Mouse (Mus musculus) lung, embryonic 16.5 days (tissue): Measurements from ENCODE around the gene Acsl5. TPM values are rescaled to one million over a fixed set of nuclear protein-coding genes. Genes with fewer than 3 reads are reported as not detected.

Source experiments
- ATAC-seq: fragments of 200-750 bp; cut with Nextera tagmentation; 2 replicates; pipeline ENCODE4 v1.8.0; 2017; ENCODE audit warnings: low read depth, mild to moderate bottlenecking, moderate library complexity
- H3K27ac ChIP-seq: fragments of 300-500 bp; sonication (generic); 2 replicates; pipeline ENCODE4 v1.5.1; 2014; ENCODE audit warnings: mild to moderate bottlenecking, control low read depth, low read length
- H3K27me3 ChIP-seq: fragments of 300-500 bp; sonication (generic); 2 replicates; pipeline ENCODE4 v1.6.1; 2014; ENCODE audit warnings: low read depth, low read length, mixed read lengths; ENCODE audit not compliant: control insufficient read depth, insufficient read depth
- H3K36me3 ChIP-seq: fragments of 300-500 bp; sonication (generic); 2 replicates; pipeline ENCODE4 v1.6.1; 2014; ENCODE audit warnings: low read length; ENCODE audit not compliant: control insufficient read depth, insufficient read depth
- H3K4me1 ChIP-seq: fragments of 300-500 bp; sonication (generic); replicated peaks from 2 replicates; pipeline ENCODE4 v1.6.1; 2014; ENCODE audit warnings: low read length, mixed read lengths; ENCODE audit not compliant: control insufficient read depth, insufficient read depth
- H3K4me2 ChIP-seq: fragments of 300-500 bp; sonication (generic); 2 replicates; pipeline ENCODE4 v1.6.1; 2014; ENCODE audit warnings: low read depth, low read length, control low read depth
- H3K4me3 ChIP-seq: fragments of 300-500 bp; sonication (generic); 2 replicates; pipeline ENCODE4 v1.5.1; 2014; ENCODE audit warnings: mild to moderate bottlenecking, low read length, control low read depth
- H3K9ac ChIP-seq: fragments of 300-500 bp; sonication (generic); 2 replicates; pipeline ENCODE4 v1.6.1; 2014; ENCODE audit warnings: low read length, control low read depth
- H3K9me3 ChIP-seq: fragments of 300-500 bp; sonication (generic); 2 replicates; pipeline ENCODE4 v1.6.1; 2016; ENCODE audit warnings: low read length; ENCODE audit not compliant: control insufficient read depth
- WGBS: fragments of 180-500 bp; shearing (Covaris S2); extraction: QIAGEN DNeasy Blood & Tissue Kit; methylation state at CpG from one replicate; pipeline ENCODE4 v1.1.7; 2014; 5-methylcytosine and 5-hydroxymethylcytosine counted together
- polyA plus RNA-seq: library from polyadenylated mRNA; unstranded; fragments of >200 nt; fragmentation: Nextera tagmentation; extraction: Ambion mirVana; gene quantifications from 2 replicates; pipeline ENCODE4 v1.2.1, GENCODE M21; 2015

Acsl5 gene
- polyA plus RNA-seq, 1 experiment from 2014 or later = 86.3 TPM

DNA sequence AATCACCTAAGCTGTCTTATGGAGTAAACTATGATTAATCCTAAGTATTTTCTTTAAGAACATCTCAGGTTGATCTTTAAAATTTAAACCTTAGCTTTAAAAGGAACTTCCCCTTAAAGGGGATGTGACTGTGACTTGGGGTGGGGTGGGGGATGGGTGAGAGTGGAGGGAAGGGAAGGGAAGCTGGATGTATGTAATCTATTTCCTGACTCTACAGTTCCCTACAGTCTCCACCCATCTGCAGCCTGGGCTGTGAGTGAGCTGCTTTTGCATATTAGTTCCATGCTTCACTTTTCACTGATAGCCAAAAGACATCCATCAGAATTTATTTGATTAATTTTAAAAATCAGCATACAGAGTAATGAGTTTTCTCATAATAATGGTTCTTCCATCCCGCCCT lies 47.6 kb downstream of the Acsl5 start:
- no peak overlapping the region for H3K4me3 ChIP-seq
- WGBS = 79% methylated on average over 1 of the region's 1 CpGs
- no peak for ATAC-seq
- H3K4me2 ChIP-seq = no peak overlapping the region
- H3K9me3 ChIP-seq = no peaks in the 10 kb centered on the region
- no peak overlapping the region for H3K9ac ChIP-seq
- H3K27me3 ChIP-seq = no peaks in the 10 kb centered on the region
- peaks cover 38% of the 10 kb centered on the region for H3K36me3 ChIP-seq
- no peak overlapping the region for H3K27ac ChIP-seq
- no peaks in the 10 kb centered on the region for H3K4me1 ChIP-seq

- Histone ChIP-seq H3K9me3 (no peaks in the 10 kb centered on the region), H3K4me2 (no peak overlapping the region), H3K4me3 (no peak overlapping the region), H3K4me1 (no peaks in the 10 kb centered on the region), H3K36me3 (peaks cover 38% of the 10 kb centered on the region), H3K9ac (no peak overlapping the region), H3K27me3 (no peaks in the 10 kb centered on the region), H3K27ac (no peak overlapping the region)
- 64% methylated on average over 3 of the region's 3 CpGs for WGBS
- ATAC-seq = no peak
Observed at GRCm38 (mm10) chr19:55300525-55300924, 48.8 kb downstream of the Acsl5 start.

- Histone ChIP-seq H3K4me2 (no peak overlapping the region), H3K27me3 (no peaks in the 10 kb centered on the region), H3K4me3 (no peak overlapping the region), H3K9me3 (no peaks in the 10 kb centered on the region), H3K27ac (no peak overlapping the region), H3K4me1 (no peaks in the 10 kb centered on the region), H3K9ac (no peak overlapping the region), H3K36me3 (peaks cover 27% of the 10 kb centered on the region)
- no peak for ATAC-seq
Observed at GRCm38 (mm10) chr19:55305024-55305423, 53.3 kb downstream of the Acsl5 start.

GRCm38 (mm10) chr19:55311874-55312273 lies 60.1 kb downstream of the Acsl5 start:
- Histone ChIP-seq H3K36me3 (peaks cover 20% of the 10 kb centered on the region), H3K27ac (no peak overlapping the region), H3K4me2 (no peak overlapping the region), H3K9ac (no peak overlapping the region), H3K4me1 (peaks cover 11% of the 10 kb centered on the region), H3K27me3 (no peaks in the 10 kb centered on the region), H3K4me3 (no peak overlapping the region), H3K9me3 (no peaks in the 10 kb centered on the region)
- no peak for ATAC-seq
- 83% methylated on average over 8 of the region's 8 CpGs for WGBS

- WGBS = 98% methylated on average over 2 of the region's 2 CpGs
- H3K9ac ChIP-seq = no peak overlapping the region
- no peaks in the 10 kb centered on the region for H3K9me3 ChIP-seq
- peaks cover 14% of the 10 kb centered on the region for H3K4me1 ChIP-seq
- ATAC-seq = no peak
- no peak overlapping the region for H3K27ac ChIP-seq
- no peak overlapping the region for H3K4me2 ChIP-seq
- no peak overlapping the region for H3K4me3 ChIP-seq
- H3K27me3 ChIP-seq = no peaks in the 10 kb centered on the region
- H3K36me3 ChIP-seq = peaks cover 20% of the 10 kb centered on the region
Observed at GRCm38 (mm10) chr19:55313649-55314048, 61.9 kb downstream of the Acsl5 start.

- peak within 1 kb of the TSS; percentile 89 for H3K4me2 ChIP-seq
- H3K27ac ChIP-seq = peak within 1 kb of the TSS; percentile 91
- peak within 1 kb of the TSS; percentile 94 for H3K4me3 ChIP-seq
- H3K9ac ChIP-seq = peak within 1 kb of the TSS; percentile 92
- H3K4me1 ChIP-seq = peaks cover 14% of the 10 kb centered on the region
- peaks cover 8% of the 10 kb centered on the region for H3K36me3 ChIP-seq
- under 1% methylated on average over 60 of the region's 60 CpGs for WGBS
- H3K27me3 ChIP-seq = no peaks in the 10 kb centered on the region
- no peaks in the 10 kb centered on the region for H3K9me3 ChIP-seq
- peak; percentile 83 for ATAC-seq
Observed at GRCm38 (mm10) chr19:55315452-55316108, 63.8 kb downstream of the Acsl5 start, which contains the start of gene Zdhhc6. TSS of gene Zdhhc6 (minus strand) at chr19:55316032.

GRCm38 (mm10) chr19:55316109-55316714 lies 64.5 kb downstream of the Acsl5 start, which contains the start of gene Vti1a:
TSS of gene Vti1a (plus strand) at chr19:55316295.
- peak within 1 kb of the TSS; percentile 89 for H3K4me2 ChIP-seq
- H3K27ac ChIP-seq = peak within 1 kb of the TSS; percentile 91
- H3K27me3 ChIP-seq = no peaks in the 10 kb centered on the region
- peak within 1 kb of the TSS; percentile 92 for H3K9ac ChIP-seq
- under 1% methylated on average over 48 of the region's 48 CpGs for WGBS
- no peaks in the 10 kb centered on the region for H3K9me3 ChIP-seq
- ATAC-seq = peak; percentile 93
- peaks cover 14% of the 10 kb centered on the region for H3K4me1 ChIP-seq
- peak within 1 kb of the TSS; percentile 94 for H3K4me3 ChIP-seq
- H3K36me3 ChIP-seq = peaks cover 4% of the 10 kb centered on the region

DNA sequence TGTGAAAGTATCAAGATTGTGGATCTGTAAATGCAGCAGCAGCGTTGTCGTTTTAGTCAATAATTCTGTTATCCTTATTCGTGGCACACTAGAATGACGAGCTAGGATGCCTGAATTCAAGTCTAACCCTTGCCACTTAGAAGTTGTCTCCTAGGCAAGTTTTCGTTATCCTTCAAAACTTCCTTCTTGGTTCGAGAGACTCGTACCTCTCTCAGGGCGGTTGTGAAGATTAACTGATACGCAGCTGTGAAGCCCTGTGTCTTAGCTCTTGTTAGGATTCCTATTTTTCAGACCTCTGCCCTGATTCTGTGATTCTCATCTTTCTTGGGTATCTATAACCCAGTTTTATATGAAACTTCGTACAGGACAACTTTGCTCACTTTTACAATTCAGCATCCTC lies 65.2 kb downstream of the Acsl5 start:
- peak overlapping the region; percentile 92 for H3K9ac ChIP-seq
- H3K4me2 ChIP-seq = peak overlapping the region; percentile 89
- no peaks in the 10 kb centered on the region for H3K9me3 ChIP-seq
- no peaks in the 10 kb centered on the region for H3K27me3 ChIP-seq
- no peak for ATAC-seq
- H3K4me3 ChIP-seq = peak overlapping the region; percentile 94
- H3K36me3 ChIP-seq = no peaks in the 10 kb centered on the region; the same call in 1 of the 2 replicates
- peaks cover 14% of the 10 kb centered on the region for H3K4me1 ChIP-seq
- WGBS = 40% methylated on average over 10 of the region's 10 CpGs
- no peak overlapping the region for H3K27ac ChIP-seq

- H3K4me1 ChIP-seq = peaks cover 14% of the 10 kb centered on the region
- no peaks in the 10 kb centered on the region for H3K9me3 ChIP-seq
- ATAC-seq = no peak
- no peak overlapping the region for H3K4me2 ChIP-seq
- no peak overlapping the region for H3K9ac ChIP-seq
- no peak overlapping the region for H3K27ac ChIP-seq
- no peaks in the 10 kb centered on the region for H3K36me3 ChIP-seq
- H3K4me3 ChIP-seq = no peak overlapping the region
- 73% methylated on average over 3 of the region's 3 CpGs for WGBS
- H3K27me3 ChIP-seq = no peaks in the 10 kb centered on the region
Observed at GRCm38 (mm10) chr19:55319036-55319435, 67.3 kb downstream of the Acsl5 start.
